Comparison of ENCODE assay signal across 30 mouse cellular contexts in genomic region chr11:99077869-99078268, GRCm38 (mm10). TPM values are rescaled to one million over a fixed set of nuclear protein-coding genes. Genes with fewer than 3 reads are reported as not detected.
DNase-seq lines count a peak whose midpoint lies in the region; ATAC-seq and TF ChIP-seq lines count a peak whose summit lies in the region.
"Had no signal": no experiment of that assay in that cellular context is flagged by ENCODE, and none has a peak within 500 bp of the region (broad histone marks: within the 10 kb centered on the region; RNA-seq: fewer than 3 reads in every experiment).

No protein-coding gene starts in this region.

- TF ChIP-seq RAD21 in CH12.LX (IDR thresholded peaks at IDR 0.05; ENCODE audit: low read depth, low read length), result no peak

- dilution Hi-C loops in CH12.LX (cut with MboI; ENCODE audit: extremely low pct_ligation_motif_present, extremely low pct_unique_long_range_greater_than_20kb, low sequenced_read_pairs), result no loop called here

- H3K79me2 ChIP-seq in CH12.LX (replicated peaks; ENCODE audit: control insufficient read depth, extremely low read depth, insufficient read depth, poor library complexity, severe bottlenecking), result no peaks in the 10 kb centered on the region

- no peak for DNase-seq in CH12.LX (ENCODE audit: extremely low read depth)
- peak; percentile 13 for DNase-seq in brain, adult 2 months (ENCODE audit: low read depth, low spot score)
- DNase-seq in embryonic facial prominence, embryonic 14.5 days (ENCODE audit: low spot score), result peak; percentile 64
- DNase-seq in frontal cortex, postnatal 14 days (ENCODE audit: low spot score in 2 of 2), result no peak
- no peak for DNase-seq in layer of hippocampus, adult 2 months (ENCODE audit: low spot score in 2 of 2)
- no peak for DNase-seq in adrenal gland, postnatal 36 days
- DNase-seq: adrenal gland, adult 8-10 months; cerebellum, adult 11-12 months; cerebellum, adult 9-11 months; embryo, embryonic 11 days; gastrocnemius, postnatal 36 days; heart, adult 18-20 months; kidney, adult 9 months; kidney, postnatal 14 days; liver, postnatal 0 days; lung, postnatal 36 days; thymus, postnatal 4 days had no signal

- no peaks in the 10 kb centered on the region for H3K4me1 ChIP-seq in CH12.LX (ENCODE audit: control insufficient read depth in 1 of 2, insufficient read depth in 2 of 2)
- H3K4me1 ChIP-seq in embryonic facial prominence, embryonic 14.5 days (ENCODE audit: control insufficient read depth, insufficient read depth, low read length), result peaks cover 36% of the 10 kb centered on the region
- peaks cover 92% of the 10 kb centered on the region for H3K4me1 ChIP-seq in limb, embryonic 13.5 days
- H3K4me1 ChIP-seq: forebrain, embryonic 15.5 days; liver, embryonic 12.5 days had no signal

- peaks cover 56% of the 10 kb centered on the region for H3K27me3 ChIP-seq in CH12.LX (replicated peaks)
- H3K27me3 ChIP-seq in embryonic facial prominence, embryonic 14.5 days (replicated peaks; ENCODE audit: control insufficient read depth, insufficient read depth, low read length), result no peaks in the 10 kb centered on the region
- no peaks in the 10 kb centered on the region for H3K27me3 ChIP-seq in limb, embryonic 13.5 days
- H3K27me3 ChIP-seq: forebrain, embryonic 15.5 days; midbrain, embryonic 12.5 days; stomach, embryonic 15.5 days had no signal

- H3K27ac ChIP-seq in CH12.LX (ENCODE audit: insufficient read depth, low read depth), result no peak overlapping the region
- peak overlapping the region; percentile 66 for H3K27ac ChIP-seq in embryonic facial prominence, embryonic 14.5 days (replicated peaks; ENCODE audit: low read depth, low read length)
- H3K27ac ChIP-seq in limb, embryonic 13.5 days, result peak overlapping the region; percentile 75
- no peak overlapping the region for H3K27ac ChIP-seq in layer of hippocampus, adult 2 months
- H3K27ac ChIP-seq: forebrain, embryonic 15.5 days; gastrocnemius, adult 2 months; hindbrain, embryonic 14.5 days; liver, embryonic 12.5 days; midbrain, embryonic 12.5 days; stomach, embryonic 15.5 days had no signal

- in situ Hi-C loops in CH12.LX (cut with MboI; ENCODE audit: low pct_ligation_motif_present, low pct_unique_long_range_greater_than_20kb, low sequenced_read_pairs), result no loop called here

- no peak for TF ChIP-seq CTCF in CH12.LX (conservative IDR thresholded peaks at IDR 0.05 in 1 of 2, IDR thresholded peaks at IDR 0.05 in 1 of 2; ENCODE audit: low read depth in 2 of 2, low read length in 2 of 2)
- no peak for TF ChIP-seq CTCF in layer of hippocampus, adult 2 months (conservative IDR thresholded peaks at IDR 0.05)

- no peaks in the 10 kb centered on the region for H3K36me3 ChIP-seq in CH12.LX (replicated peaks in 1 of 2; ENCODE audit: control insufficient read depth in 1 of 2, insufficient read depth in 1 of 2, low read length in 1 of 2)
- no peaks in the 10 kb centered on the region for H3K36me3 ChIP-seq in embryonic facial prominence, embryonic 14.5 days (ENCODE audit: control insufficient read depth, insufficient read depth, low read length)
- no peaks in the 10 kb centered on the region for H3K36me3 ChIP-seq in limb, embryonic 13.5 days
- H3K36me3 ChIP-seq: forebrain, embryonic 10.5 days; forebrain, embryonic 15.5 days; liver, embryonic 12.5 days; midbrain, embryonic 12.5 days; stomach, embryonic 15.5 days had no signal

- no peak for TF ChIP-seq POLR2A in CH12.LX (IDR thresholded peaks at IDR 0.05; ENCODE audit: low read depth, low read length)

- peaks cover 2% of the 10 kb centered on the region for H3K9me3 ChIP-seq in CH12.LX (replicated peaks; ENCODE audit: low read length)
- no peaks in the 10 kb centered on the region for H3K9me3 ChIP-seq in embryonic facial prominence, embryonic 14.5 days (ENCODE audit: control insufficient read depth, low read length)
- no peaks in the 10 kb centered on the region for H3K9me3 ChIP-seq in limb, embryonic 13.5 days
- H3K9me3 ChIP-seq: forebrain, embryonic 10.5 days; forebrain, embryonic 15.5 days; liver, embryonic 12.5 days; midbrain, embryonic 12.5 days; stomach, embryonic 15.5 days had no signal

- TF ChIP-seq EP300 in CH12.LX (IDR thresholded peaks at IDR 0.05; ENCODE audit: low read length), result no peak

- H3K4me3 ChIP-seq in CH12.LX (replicated peaks in 1 of 3; ENCODE audit: low read depth in 2 of 3, low read length in 2 of 3, poor library complexity in 1 of 3), result no peak overlapping the region
- H3K4me3 ChIP-seq in embryonic facial prominence, embryonic 14.5 days (ENCODE audit: low read depth, low read length), result no peak overlapping the region
- H3K4me3 ChIP-seq in limb, embryonic 13.5 days, result no peak overlapping the region
- H3K4me3 ChIP-seq in layer of hippocampus, adult 2 months, result no peak overlapping the region
- H3K4me3 ChIP-seq: forebrain, embryonic 10.5 days; forebrain, embryonic 15.5 days; gastrocnemius, adult 2 months; liver, embryonic 12.5 days; midbrain, embryonic 12.5 days; stomach, embryonic 15.5 days had no signal

- H3K4me2 ChIP-seq in CH12.LX (ENCODE audit: insufficient read depth, low read depth, poor library complexity, severe bottlenecking), result no peak overlapping the region
- no peak overlapping the region for H3K4me2 ChIP-seq in embryonic facial prominence, embryonic 14.5 days (ENCODE audit: low read depth, low read length)
- H3K4me2 ChIP-seq in limb, embryonic 13.5 days (replicated peaks), result 0 out of 2 replicates have a peak overlapping the region, but pooled peaks have one; percentile 4
- H3K4me2 ChIP-seq: forebrain, embryonic 15.5 days; heart, embryonic 11.5 days; hindbrain, embryonic 14.5 days; liver, embryonic 12.5 days; midbrain, embryonic 12.5 days; stomach, embryonic 15.5 days had no signal

- ATAC-seq in embryonic facial prominence, embryonic 14.5 days (ENCODE audit: low read depth), result no peak
- ATAC-seq in limb, embryonic 13.5 days (ENCODE audit: low FRiP score, low read depth), result 0 out of 2 replicates have a peak, but pooled peaks have one; percentile 24
- ATAC-seq: activated CD4-positive, CD25-positive, alpha-beta regulatory T cell, adult 4 months; forebrain, embryonic 15.5 days; intestine, postnatal 0 days; liver, embryonic 12.5 days; liver, postnatal 0 days had no signal

- 58% methylated on average over 8 of the region's 8 CpGs for WGBS in embryonic facial prominence, embryonic 14.5 days
- WGBS in limb, embryonic 13.5 days, result 44% methylated on average over 8 of the region's 8 CpGs

- no peak overlapping the region for H3K9ac ChIP-seq in CH12.LX (ENCODE audit: insufficient read depth, low read depth)
- H3K9ac ChIP-seq in embryonic facial prominence, embryonic 14.5 days (ENCODE audit: low read depth, low read length), result no peak overlapping the region
- H3K9ac ChIP-seq in limb, embryonic 13.5 days, result no peak overlapping the region
- H3K9ac ChIP-seq: forebrain, embryonic 15.5 days; hindbrain, embryonic 14.5 days; liver, embryonic 12.5 days; liver, postnatal 0 days; midbrain, embryonic 12.5 days; stomach, embryonic 15.5 days had no signal

TF ChIP-seq in CH12.LX, 34 proteins besides CTCF, POLR2A, EP300 and RAD21:
- TF ChIP-seq ZNF384 (IDR thresholded peaks at IDR 0.05; ENCODE audit: low read depth, low read length), result 0 out of 2 replicates have a peak, but pooled peaks have one; percentile 9
- TF ChIP-seq HCFC1 (IDR thresholded peaks at IDR 0.05; ENCODE audit: low read depth, low read length), result no peak

RNA-seq across cellular contexts. Expression of gene Tns4, which starts 11.2 kb away (rescaled TPM):
- 0.04 and 0.13 TPM in 2 replicates for total RNA-seq in CH12.LX (2012; rRNA removed)
- not detected in 2 replicates for total RNA-seq in CH12.LX (2014; rRNA removed)
- 0.11 TPM in 1 of 2 replicates, not detected in the other for polyA plus RNA-seq in CH12.LX (2012; ENCODE audit: insufficient read length, low read depth)
- 0.81 and 1.0 TPM in 2 replicates for polyA plus RNA-seq in embryonic facial prominence, embryonic 14.5 days (2014; fragmentation: Nextera tagmentation; extraction: Ambion mirVana)
- polyA plus RNA-seq in limb, embryonic 13.5 days (2015; fragmentation: Nextera tagmentation; extraction: Ambion mirVana), result 0.55 and 1.2 TPM in 2 replicates
- not detected for total RNA-seq in layer of hippocampus, adult 2 months (2021)
- under 1 TPM; 0.13 to 0.20 TPM for total RNA-seq in adrenal gland, postnatal 36 days (2021)
- total RNA-seq: gastrocnemius, postnatal 36 days; hematopoietic stem cell, adult 5-6 weeks had no signal
- polyA plus RNA-seq: activated CD4-positive, CD25-positive, alpha-beta regulatory T cell, adult 4 months; forebrain, embryonic 15.5 days; neural tube, embryonic 14.5 days had no signal

RNA-seq across cellular contexts. Expression of gene Igfbp4, which starts 36.8 kb away (rescaled TPM):
- 0.04 and 0.21 TPM in 2 replicates for total RNA-seq in CH12.LX (2012; rRNA removed)
- total RNA-seq in CH12.LX (2014; rRNA removed), result not detected in 2 replicates
- 0.16 and 0.20 TPM in 2 replicates for polyA plus RNA-seq in CH12.LX (2012; ENCODE audit: insufficient read length, low read depth)
- 966 and 1,068 TPM in 2 replicates for polyA plus RNA-seq in embryonic facial prominence, embryonic 14.5 days (2014; fragmentation: Nextera tagmentation; extraction: Ambion mirVana)
- polyA plus RNA-seq in limb, embryonic 13.5 days (2015; fragmentation: Nextera tagmentation; extraction: Ambion mirVana), result 1,212 and 1,268 TPM in 2 replicates
- 10 to 100 TPM; 69.4 to 71.9 TPM for total RNA-seq in layer of hippocampus, adult 2 months (2021)
- 10 to 100 TPM; 82.3 to 97.6 TPM for total RNA-seq in adrenal gland, postnatal 36 days (2021)

RNA-seq across cellular contexts. Expression of gene Top2a, which starts 53.9 kb away (rescaled TPM):
- total RNA-seq in CH12.LX (2012; rRNA removed), result 400 and 420 TPM in 2 replicates
- total RNA-seq in CH12.LX (2014; rRNA removed), result 385 and 423 TPM in 2 replicates
- polyA plus RNA-seq in CH12.LX (2012; ENCODE audit: insufficient read length, low read depth), result 422 and 444 TPM in 2 replicates
- 181 and 201 TPM in 2 replicates for polyA plus RNA-seq in embryonic facial prominence, embryonic 14.5 days (2014; fragmentation: Nextera tagmentation; extraction: Ambion mirVana)
- 270 and 275 TPM in 2 replicates for polyA plus RNA-seq in limb, embryonic 13.5 days (2015; fragmentation: Nextera tagmentation; extraction: Ambion mirVana)
- 1 to 10 TPM; 1.7 to 3.0 TPM for total RNA-seq in layer of hippocampus, adult 2 months (2021)
- total RNA-seq in adrenal gland, postnatal 36 days (2021), result 10 to 100 TPM; 15.4 to 20.5 TPM

Comparison
In these comparisons a context has a peak if more than half of its experiments do, and no peak if none do; other contexts are left out.
1. DNase-seq: peak in brain, adult 2 months (single experiment) and embryonic facial prominence, embryonic 14.5 days (single experiment); none in CH12.LX (single experiment), frontal cortex, postnatal 14 days (0 of 2), layer of hippocampus, adult 2 months (0 of 2) and adrenal gland, postnatal 36 days (0 of 2).
2. H3K27ac ChIP-seq: peak in embryonic facial prominence, embryonic 14.5 days (single experiment) and limb, embryonic 13.5 days (single experiment); none in CH12.LX (single experiment) and layer of hippocampus, adult 2 months (single experiment).
3. RNA of gene Igfbp4, which starts 36.8 kb away (total RNA-seq): 82.3 to 97.6 TPM in adrenal gland, postnatal 36 days and 69.4 to 71.9 TPM in layer of hippocampus, adult 2 months; 0.04 to 0.21 TPM in CH12.LX; every median in the first group is over 10 times any median in the second.
4. RNA of gene Top2a, which starts 53.9 kb away (total RNA-seq): 385 to 423 TPM in CH12.LX; 15.4 to 20.5 TPM in adrenal gland, postnatal 36 days and 1.7 to 3.0 TPM in layer of hippocampus, adult 2 months; every median in the first group is over 10 times any median in the second.